Mouse (Mus musculus) lung, embryonic 14.5 days (tissue): ENCODE data around the gene Pla2g4c. TPM values are rescaled to one million over a fixed set of nuclear protein-coding genes. Genes with fewer than 3 reads are reported as not detected.

Source experiments
- ATAC-seq: fragments of 200-750 bp; cut with Nextera tagmentation; 2 replicates; pipeline ENCODE4 v1.8.0; 2017; ENCODE audit warnings: mild to moderate bottlenecking, moderate TSS enrichment, moderate library complexity; ENCODE audit not compliant: insufficient read depth
- DNase-seq: peaks from one replicate; pipeline ENCODE4 v3.0.0-alpha.2; 2015
- H3K27ac ChIP-seq: fragments of 300-500 bp; sonication (generic); 2 replicates; pipeline ENCODE4 v1.5.1; 2014; ENCODE audit warnings: low read depth, mild to moderate bottlenecking, moderate library complexity
- H3K27me3 ChIP-seq: fragments of 300-500 bp; sonication (generic); 2 replicates; pipeline ENCODE4 v1.6.1; 2014; ENCODE audit warnings: low read length, control low read depth; ENCODE audit not compliant: insufficient read depth
- H3K36me3 ChIP-seq: fragments of 300-500 bp; sonication (generic); 2 replicates; pipeline ENCODE4 v1.6.1; 2014; ENCODE audit warnings: control low read depth; ENCODE audit not compliant: insufficient read depth
- H3K4me1 ChIP-seq: fragments of 300-500 bp; sonication (generic); 2 replicates; pipeline ENCODE4 v1.6.1; 2014; ENCODE audit warnings: antibody characterized with exemption, control low read depth; ENCODE audit not compliant: insufficient read depth
- H3K4me2 ChIP-seq: fragments of 300-500 bp; sonication (generic); 2 replicates; pipeline ENCODE4 v1.6.1; 2014; ENCODE audit warnings: mild to moderate bottlenecking
- H3K4me3 ChIP-seq: fragments of 300-500 bp; sonication (generic); 2 replicates; pipeline ENCODE4 v1.5.1; 2014; ENCODE audit warnings: low read depth, low read length
- H3K9ac ChIP-seq: fragments of 300-500 bp; sonication (generic); 2 replicates; pipeline ENCODE4 v1.6.1; 2014
- H3K9me3 ChIP-seq: fragments of 300-500 bp; sonication (generic); 2 replicates; pipeline ENCODE4 v1.6.1; 2016; ENCODE audit warnings: low read depth, low read length, control low read depth
- CTCF ChIP-seq: IDR thresholded peaks from 2 replicates; pipeline ENCODE4 v1.5.1; 2016; ENCODE audit warnings: antibody characterized with exemption, low read depth
- WGBS: fragments of 180-500 bp; shearing (Covaris S2); extraction: QIAGEN DNeasy Blood & Tissue Kit; methylation state at CpG from one replicate; pipeline ENCODE4 v1.1.7; 2014; 5-methylcytosine and 5-hydroxymethylcytosine counted together
- polyA plus RNA-seq: library from polyadenylated mRNA; unstranded; fragments of >200 nt; fragmentation: Nextera tagmentation; extraction: Ambion mirVana; gene quantifications from 2 replicates; pipeline ENCODE4 v1.2.1, GENCODE M21; 2014

Gene Pla2g4c
- polyA plus RNA-seq, 1 experiment from 2014 or later = 1.6 TPM

- DNase-seq (no peak), ATAC-seq (no peak)
- Histone ChIP-seq H3K27ac (no peak overlapping the region), H3K36me3 (peaks cover 16% of the 10 kb centered on the region), H3K4me1 (no peaks in the 10 kb centered on the region), H3K4me2 (no peak overlapping the region), H3K9ac (no peak overlapping the region), H3K27me3 (no peaks in the 10 kb centered on the region), H3K9me3 (no peaks in the 10 kb centered on the region), H3K4me3 (no peak overlapping the region)
- no peak for TF ChIP-seq CTCF
These were observed 31.5 kb downstream of the Pla2g4c start for GRCm38 (mm10) chr7:13355943-13356342.

GRCm38 (mm10) chr7:13380588-13380987 lies 56.1 kb downstream of the Pla2g4c start:
- 71% methylated on average over 2 of the region's 2 CpGs for WGBS
- Histone ChIP-seq H3K27me3 (no peaks in the 10 kb centered on the region), H3K36me3 (no peaks in the 10 kb centered on the region), H3K4me3 (no peak overlapping the region), H3K4me1 (no peaks in the 10 kb centered on the region), H3K9me3 (no peaks in the 10 kb centered on the region), H3K4me2 (no peak overlapping the region), H3K9ac (no peak overlapping the region), H3K27ac (no peak overlapping the region)
- ATAC-seq (no peak), DNase-seq (no peak)
- TF ChIP-seq CTCF = no peak

GRCm38 (mm10) chr7:13397832-13398231 lies 73.4 kb downstream of the Pla2g4c start, which contains the start of gene Cabp5:
Gene Cabp5, plus strand, starts transcription at chr7:13398132.
- Histone ChIP-seq H3K27me3 (no peaks in the 10 kb centered on the region), H3K36me3 (no peaks in the 10 kb centered on the region), H3K4me3 (no peak within 1 kb of the TSS), H3K4me2 (no peak within 1 kb of the TSS), H3K27ac (no peak within 1 kb of the TSS), H3K9ac (no peak within 1 kb of the TSS), H3K4me1 (no peaks in the 10 kb centered on the region), H3K9me3 (no peaks in the 10 kb centered on the region)
- WGBS = 77% methylated on average over 1 of the region's 1 CpGs
- ATAC-seq = no peak
- TF ChIP-seq CTCF = no peak
- DNase-seq = no peak

Other genes with a start within 250 kb of the Pla2g4c start
- gene Vmn1r85, start 229.5 kb upstream of the Pla2g4c start, polyA plus RNA-seq = not detected in 2 replicates
- gene Vmn1r86, start 204.7 kb upstream of the Pla2g4c start, polyA plus RNA-seq = not detected in 2 replicates
- gene Vmn1r87, start 184.5 kb upstream of the Pla2g4c start, polyA plus RNA-seq = not detected in 2 replicates
- gene Vmn1r88, start 165.1 kb upstream of the Pla2g4c start, polyA plus RNA-seq = not detected in 2 replicates
- not detected in 2 replicates for gene Vmn1r89, start 111.6 kb upstream of the Pla2g4c start, polyA plus RNA-seq
- gene Lig1, start 47.4 kb upstream of the Pla2g4c start, polyA plus RNA-seq = 122 and 135 TPM in 2 replicates
- 8.1 and 10.2 TPM in 2 replicates for gene Zswim9, start 45.9 kb upstream of the Pla2g4c start, polyA plus RNA-seq
- gene Cabp5, start 73.5 kb downstream of the Pla2g4c start, polyA plus RNA-seq = not detected in 2 replicates
- gene Bsph1, start 126.2 kb downstream of the Pla2g4c start, polyA plus RNA-seq = not detected in 2 replicates
- not detected in 2 replicates for gene Bsph2, start 246.4 kb downstream of the Pla2g4c start, polyA plus RNA-seq